Mouse (Mus musculus): Measurements from ENCODE around the gene Ets1. TPM values are rescaled to one million over a fixed set of nuclear protein-coding genes. Genes with fewer than 3 reads are reported as not detected.

Gene Ets1
- total RNA-seq, 2 experiments from 2014 or later, result 119 to 154 TPM

- no peak for DNase-seq
- intact Hi-C loops (cut with DNase I), result no loop called here
Measured at GRCm38 (mm10) chr9:32708491-32708890, 72.5 kb downstream of the Ets1 start.

- intact Hi-C loops (cut with DNase I), result no loop called here
- DNase-seq, result no peak
Measured at GRCm38 (mm10) chr9:32709359-32709758, 73.3 kb downstream of the Ets1 start.

GRCm38 (mm10) chr9:32709764-32710734 is 74.0 kb downstream of the Ets1 start:
- intact Hi-C loops (cut with DNase I), result no loop called here
- no peak for DNase-seq

GRCm38 (mm10) chr9:32710987-32711652 is 75.1 kb downstream of the Ets1 start:
- intact Hi-C loops (cut with DNase I), result no loop called here
- peak in 1 of 2 experiments; percentile 64 for DNase-seq

- DNase-seq, result no peak
- intact Hi-C loops (cut with DNase I), result no loop called here
Measured at GRCm38 (mm10) chr9:32711768-32712167, 75.7 kb downstream of the Ets1 start.

- no peak for DNase-seq
- intact Hi-C loops (cut with DNase I), result no loop called here
Measured at GRCm38 (mm10) chr9:32712383-32712910, 76.4 kb downstream of the Ets1 start.

GRCm38 (mm10) chr9:32713106-32713505 is 77.1 kb downstream of the Ets1 start:
- intact Hi-C loops (cut with DNase I), result no loop called here

GRCm38 (mm10) chr9:32713790-32714189 is 77.8 kb downstream of the Ets1 start:
- DNase-seq, result no peak
- intact Hi-C loops (cut with DNase I), result loop anchor here (2.0 kb wide), 1 partner anchor 17 kb away; no protein-coding TSS in a partner anchor

More at GRCm38 (mm10) chr9:32713106-32713505, 77.1 kb downstream of the Ets1 start:
- DNase-seq, result no peak

GRCm38 (mm10) chr9:32714487-32714886 is 78.5 kb downstream of the Ets1 start:
- no peak for DNase-seq
- intact Hi-C loops (cut with DNase I), result loop anchor here (2.0 kb wide), 1 partner anchor 18 kb away; no protein-coding TSS in a partner anchor

GRCm38 (mm10) chr9:32715806-32716466 is 79.9 kb downstream of the Ets1 start:
- intact Hi-C loops (cut with DNase I), result loop anchor here (2.0 to 5.0 kb wide), 2 partner anchors 19 to 221 kb away; no protein-coding TSS in a partner anchor
- DNase-seq, result peak; percentile 85 to 89

GRCm38 (mm10) chr9:32717268-32717920 is 81.4 kb downstream of the Ets1 start:
- intact Hi-C loops (cut with DNase I), result loop anchor here (5.0 kb wide), 1 partner anchor 220 kb away; no protein-coding TSS in a partner anchor
- DNase-seq, result no peak

- no peak for DNase-seq
- intact Hi-C loops (cut with DNase I), result loop anchor here (5.0 kb wide), 1 partner anchor 219 kb away; no protein-coding TSS in a partner anchor
Measured at GRCm38 (mm10) chr9:32717931-32718820, 82.2 kb downstream of the Ets1 start.

- DNase-seq, result no peak
- intact Hi-C loops (cut with DNase I), result loop anchor here (5.0 kb wide), 1 partner anchor 218 kb away; no protein-coding TSS in a partner anchor
Measured at GRCm38 (mm10) chr9:32718868-32719267, 82.8 kb downstream of the Ets1 start.

- intact Hi-C loops (cut with DNase I), result loop anchor here (5.0 kb wide), 1 partner anchor 217 kb away; no protein-coding TSS in a partner anchor
- no peak for DNase-seq
Measured at GRCm38 (mm10) chr9:32719941-32720263, 83.9 kb downstream of the Ets1 start.

- no peak for DNase-seq
- intact Hi-C loops (cut with DNase I), result no loop called here
Measured at GRCm38 (mm10) chr9:32720264-32721031, 84.4 kb downstream of the Ets1 start.

- intact Hi-C loops (cut with DNase I), result no loop called here
Measured at GRCm38 (mm10) chr9:32721081-32721480, 85.1 kb downstream of the Ets1 start.

GRCm38 (mm10) chr9:32722205-32722604 is 86.2 kb downstream of the Ets1 start:
- intact Hi-C loops (cut with DNase I), result no loop called here
- DNase-seq, result no peak

More at GRCm38 (mm10) chr9:32721081-32721480, 85.1 kb downstream of the Ets1 start:
- DNase-seq, result no peak

- DNase-seq, result no peak
- intact Hi-C loops (cut with DNase I), result no loop called here
Measured at GRCm38 (mm10) chr9:32722969-32723368, 86.9 kb downstream of the Ets1 start.

Measured in heart, postnatal 10 days (tissue).